In genomic region chr9:35019372-35019771, GRCm38 (mm10) we compare ENCODE assay signal across 9 mouse cellular contexts.
DNase-seq lines count a peak whose midpoint lies in the region; ATAC-seq lines count a peak whose summit lies in the region.
"Had no signal": no experiment of that assay in that cellular context is flagged by ENCODE, and none has a peak within 500 bp of the region (broad histone marks: within the 10 kb centered on the region; RNA-seq: fewer than 3 reads in every experiment).

No protein-coding gene starts in this region.

- 0 out of 2 replicates have a peak, but pooled peaks cover 1% of the 10 kb centered on the region for H3K27me3 ChIP-seq in lung, embryonic 15.5 days

- H3K9me3 ChIP-seq in lung, embryonic 15.5 days: no peaks in the 10 kb centered on the region
- H3K9me3 ChIP-seq: limb, embryonic 12.5 days had no signal

- DNase-seq in heart, adult 8-10 months (ENCODE audit: low spot score): peak; percentile 77
- DNase-seq in heart, postnatal 25 days (ENCODE audit: low spot score): no peak
- DNase-seq in cerebellum, adult 8-10 months: peak; percentile 88
- peak; percentile 68 to 88 for DNase-seq in frontal cortex, postnatal 36 days (ENCODE audit: low spot score in 2 of 2)
- DNase-seq in kidney, postnatal 36 days: peak; percentile 66 to 77
- DNase-seq in right cerebral cortex, adult 2 months (ENCODE audit: low spot score in 2 of 2): peak; percentile 77 to 89
- no peak for DNase-seq in thymus, postnatal 0 days (ENCODE audit: low spot score)

- H3K9ac ChIP-seq in lung, embryonic 15.5 days: no peak overlapping the region
- H3K9ac ChIP-seq: limb, embryonic 12.5 days had no signal

- H3K27ac ChIP-seq in lung, embryonic 15.5 days: no peak overlapping the region
- H3K27ac ChIP-seq: limb, embryonic 12.5 days had no signal

- peaks cover 17% of the 10 kb centered on the region for H3K4me1 ChIP-seq in lung, embryonic 15.5 days

- no peak overlapping the region for H3K4me3 ChIP-seq in lung, embryonic 15.5 days
- H3K4me3 ChIP-seq: limb, embryonic 12.5 days had no signal

- H3K4me2 ChIP-seq in lung, embryonic 15.5 days: no peak overlapping the region
- H3K4me2 ChIP-seq: limb, embryonic 12.5 days had no signal

- intact Hi-C loops in heart, postnatal 25 days (cut with DNase I): loop anchor here (1.0 to 10.0 kb wide), 4 partner anchors 159 to 521 kb away; no protein-coding TSS in a partner anchor

- WGBS in lung, embryonic 15.5 days: 7% methylated on average over 3 of the region's 3 CpGs

- no peaks in the 10 kb centered on the region for H3K36me3 ChIP-seq in lung, embryonic 15.5 days
- H3K36me3 ChIP-seq: limb, embryonic 12.5 days had no signal

- peak; percentile 46 for ATAC-seq in lung, embryonic 15.5 days (ENCODE audit: borderline replicate concordance, extremely low read depth, low FRiP score, low TSS enrichment)

Comparison
In these comparisons a context has a peak if more than half of its experiments do, and no peak if none do; other contexts are left out.
1. DNase-seq: peak in heart, adult 8-10 months (single experiment), cerebellum, adult 8-10 months (single experiment), frontal cortex, postnatal 36 days (2 of 2), kidney, postnatal 36 days (2 of 2) and right cerebral cortex, adult 2 months (2 of 2); none in heart, postnatal 25 days (single experiment) and thymus, postnatal 0 days (single experiment).